Mouse (Mus musculus): ENCODE results near the gene Tac2.
"Not testable (repeated sequence)": the region's sequence is repeated elsewhere in the genome, so short reads cannot be mapped to it uniquely, and the experiment has no call there.

The Tac2 gene

GRCm38 (mm10) chr10:127755246-127755645 lies 31.0 kb downstream of the Tac2 start:
- no peak for DNase-seq (ENCODE audit: low read depth, low spot score)

- DNase-seq (ENCODE audit: low read depth, low spot score) = no peak
Observed at GRCm38 (mm10) chr10:127755770-127756468, 31.6 kb downstream of the Tac2 start.

- no peak for DNase-seq (ENCODE audit: low read depth, low spot score)
Observed at GRCm38 (mm10) chr10:127759181-127760110, 35.2 kb downstream of the Tac2 start, which contains the start of the genes Rdh1 and Rdh16f1. Rdh1 (plus strand) TSS chr10:127759721. Rdh16f1 (plus strand) TSS chr10:127759787.

- not testable (repeated sequence) for DNase-seq (ENCODE audit: low read depth, low spot score)
Observed at GRCm38 (mm10) chr10:127762926-127763325, 38.6 kb downstream of the Tac2 start.

- no peak for DNase-seq (ENCODE audit: low read depth, low spot score)
Observed at GRCm38 (mm10) chr10:127763914-127764680, 39.8 kb downstream of the Tac2 start.

- no peak for DNase-seq (ENCODE audit: low read depth, low spot score)
Observed at GRCm38 (mm10) chr10:127766564-127766963, 42.3 kb downstream of the Tac2 start.

- DNase-seq (ENCODE audit: low read depth, low spot score) = no peak
Observed at GRCm38 (mm10) chr10:127776011-127776410, 51.7 kb downstream of the Tac2 start, which contains the start of gene Rdh9. Rdh9 (plus strand) TSS chr10:127776386.
